Mouse (Mus musculus) left cerebral cortex, adult 6 months (tissue): ENCODE measurements around the gene Ralgapa1. TPM values are rescaled to one million over a fixed set of nuclear protein-coding genes. Genes with fewer than 3 reads are reported as not detected.

Source experiments
- long read RNA-seq, 2 experiments: library from polyadenylated mRNA; unstranded; transcript quantifications; one replicate each; pipeline ENCODE4 v2.0.0; 2019 to 2020
- polyA plus RNA-seq: library from polyadenylated mRNA; unstranded; fragments of <200 nt; fragmentation: Nextera tagmentation; gene quantifications from 2 replicates; pipeline ENCODE4 v1.2.3, GENCODE M21; 2021

Gene Ralgapa1
- polyA plus RNA-seq, result 11.7 and 12.5 TPM in 2 replicates
- long read RNA-seq, experiment 1, partial matches to known transcripts, result 29 of 50 reads
- long read RNA-seq, experiment 1, other reads (novel, unspliced or antisense), result 21 of 50 reads
- long read RNA-seq, experiment 2, partial matches to known transcripts, result 26 of 41 reads
- long read RNA-seq, experiment 2, other reads (novel, unspliced or antisense), result 15 of 41 reads

DNA sequence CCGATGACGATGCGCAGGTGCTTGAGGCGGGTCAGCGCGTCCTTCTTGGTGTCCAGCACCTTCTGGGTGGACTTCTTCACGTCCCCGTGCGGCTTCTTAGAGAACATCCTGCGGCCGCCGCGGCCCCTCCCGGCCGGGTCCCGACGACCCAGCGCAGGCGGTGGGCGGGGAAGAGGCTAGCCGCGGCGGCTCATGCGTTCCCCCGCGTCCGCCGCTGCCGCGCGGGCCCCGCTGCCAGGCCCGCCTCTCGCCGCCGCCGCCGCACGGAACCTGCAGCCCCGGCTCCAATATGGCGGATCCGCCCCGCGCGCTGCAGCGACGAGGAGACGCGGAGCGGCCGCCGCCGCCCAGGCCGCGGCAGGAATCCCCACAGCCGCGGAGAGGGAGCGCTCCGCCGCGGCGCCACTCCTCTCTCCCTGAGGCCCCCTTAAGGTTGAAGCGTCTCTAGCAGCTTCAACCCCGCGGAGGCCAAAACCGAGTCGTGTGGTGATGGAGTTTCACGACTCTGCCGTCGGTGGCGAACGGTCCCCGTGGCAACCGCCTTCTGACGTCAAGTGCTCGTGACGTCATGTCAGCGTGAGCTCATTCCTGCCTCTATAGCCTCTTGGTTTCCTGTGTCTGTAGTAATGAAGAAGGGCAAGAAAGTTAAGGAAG, at the start of gene Ralgapa1:
Gene Ralgapa1, minus strand, starts transcription at position 507 of the 654 bp plus-strand sequence.

DNA sequence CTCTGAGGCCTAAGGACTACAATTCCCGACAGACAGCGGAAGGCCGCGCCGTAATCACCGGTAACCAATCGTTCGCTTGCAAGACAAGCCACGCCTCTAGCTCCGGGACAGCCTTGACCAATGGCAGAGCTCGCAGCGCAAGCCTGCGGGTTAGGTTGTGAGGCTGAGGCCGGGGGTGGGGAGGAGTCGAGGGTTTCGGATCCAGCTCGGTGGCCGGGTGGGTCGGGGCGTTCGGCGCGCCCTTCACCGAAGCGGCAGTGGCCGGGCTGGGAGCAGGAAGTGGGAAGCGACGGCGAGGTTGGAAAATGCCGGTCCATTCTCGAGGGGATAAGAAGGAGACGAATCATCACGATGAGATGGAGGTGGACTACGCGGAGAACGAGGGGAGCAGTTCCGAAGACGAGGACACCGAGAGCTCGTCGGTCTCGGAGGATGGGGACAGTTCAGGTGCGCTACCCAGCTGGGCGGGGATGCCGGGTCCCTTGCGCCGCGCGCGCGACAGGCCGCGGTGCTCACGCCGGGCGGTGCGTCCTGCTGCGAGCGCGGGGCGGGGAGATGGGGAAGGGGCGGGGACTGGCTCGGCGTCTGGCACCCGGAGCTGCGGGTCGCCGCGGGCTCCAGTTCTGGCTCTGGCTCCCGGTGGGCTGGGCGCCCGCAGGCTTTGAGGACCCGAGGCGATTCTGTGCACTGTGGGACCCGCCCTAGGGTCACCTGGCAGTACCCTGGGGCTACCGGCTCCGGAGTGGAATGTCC, 15.4 kb upstream of the Ralgapa1 start, which contains the start of gene Brms1l:
Gene Brms1l, plus strand, starts transcription at position 126 of the 753 bp plus-strand sequence.

DNA sequence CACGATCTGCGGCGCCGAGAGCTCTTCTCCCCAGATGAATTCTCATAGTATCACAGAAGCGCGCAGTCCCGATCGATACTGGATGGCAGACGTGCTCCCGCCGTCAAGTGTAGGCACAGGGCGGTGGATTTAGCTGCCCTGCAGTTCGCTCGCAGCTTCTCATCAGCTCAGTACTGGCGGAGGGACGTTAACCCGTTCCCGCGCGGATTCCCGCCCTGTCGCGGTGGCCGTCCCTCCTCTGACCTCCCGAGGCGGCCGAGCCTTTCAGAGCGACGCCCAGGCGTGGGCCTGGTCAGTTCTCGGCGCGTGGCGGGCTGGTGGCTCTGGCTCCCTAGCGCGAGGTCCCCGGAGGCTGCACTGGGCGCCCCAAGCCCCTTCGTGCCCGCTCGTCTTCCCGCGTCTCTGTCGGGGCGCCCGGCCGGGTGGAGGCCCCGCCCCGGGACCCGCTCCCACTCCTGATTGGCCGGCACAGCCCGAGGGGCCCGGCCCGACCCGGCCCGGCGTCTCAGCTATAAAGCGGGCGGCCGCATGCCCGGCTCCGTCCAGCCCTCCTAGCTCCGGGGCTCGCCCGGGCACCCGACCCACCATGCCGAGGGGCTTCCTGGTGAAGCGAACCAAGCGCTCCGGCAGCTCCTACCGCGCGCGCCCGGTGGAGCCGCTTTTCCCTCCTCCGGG, 221.9 kb downstream of the Ralgapa1 start, which contains the start of gene Insm2:
Gene Insm2, plus strand, starts transcription at position 541 of the 675 bp plus-strand sequence.

DNA sequence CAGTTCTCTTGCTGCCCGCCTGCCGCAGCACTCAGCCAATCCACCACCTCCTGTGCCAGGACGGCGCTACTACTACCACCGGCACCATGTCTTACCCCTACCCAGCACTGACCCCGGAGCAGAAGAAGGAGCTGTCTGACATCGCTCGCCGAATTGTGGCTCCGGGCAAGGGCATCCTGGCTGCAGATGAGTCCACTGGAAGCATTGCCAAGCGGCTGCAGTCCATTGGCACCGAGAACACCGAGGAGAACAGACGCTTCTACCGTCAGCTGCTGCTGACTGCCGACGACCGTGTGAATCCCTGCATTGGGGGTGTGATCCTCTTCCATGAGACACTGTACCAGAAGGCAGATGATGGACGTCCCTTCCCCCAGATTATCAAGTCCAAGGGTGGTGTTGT, 255.8 kb downstream of the Ralgapa1 start, which contains the start of gene Aldoart2:
Gene Aldoart2, plus strand, starts transcription at position 34 of the 400 bp plus-strand sequence.

Other genes with a start within 250 kb of the Ralgapa1 start
- 0.18 and 0.51 TPM in 2 replicates for gene Insm2, start 221.7 kb downstream of the Ralgapa1 start, polyA plus RNA-seq
- gene Brms1l, start 15.2 kb upstream of the Ralgapa1 start, polyA plus RNA-seq, result 29.6 and 30.6 TPM in 2 replicates